Mouse (Mus musculus) stomach, embryonic 15.5 days (tissue): Measurements from ENCODE around the gene Bdnf. TPM values are rescaled to one million over a fixed set of nuclear protein-coding genes. Genes with fewer than 3 reads are reported as not detected.
A peak's percentile ranks its signal among the peaks of the same experiment; 100 is the strongest.

Experiments
- ATAC-seq: fragments of 200-750 bp; cut with Nextera tagmentation; 2 replicates; pipeline ENCODE4 v1.8.0; 2017; ENCODE audit warnings: low read depth, moderate number of reproducible peaks, moderate TSS enrichment; ENCODE audit not compliant: insufficient read depth, low FRiP score
- H3K27ac ChIP-seq: fragments of 300-500 bp; sonication (generic); 2 replicates; pipeline ENCODE4 v1.5.1; 2015; ENCODE audit warnings: mild to moderate bottlenecking, inconsistent platforms
- H3K27me3 ChIP-seq: fragments of 300-500 bp; sonication (generic); replicated peaks from 2 replicates; pipeline ENCODE4 v1.6.1; 2015; ENCODE audit warnings: inconsistent platforms
- H3K36me3 ChIP-seq: fragments of 300-500 bp; sonication (generic); 2 replicates; pipeline ENCODE4 v1.6.1; 2015; ENCODE audit warnings: inconsistent platforms
- H3K4me1 ChIP-seq: fragments of 300-500 bp; sonication (generic); 2 replicates; pipeline ENCODE4 v1.6.1; 2015; ENCODE audit warnings: inconsistent platforms
- H3K4me2 ChIP-seq: fragments of 300-500 bp; sonication (generic); 2 replicates; pipeline ENCODE4 v1.6.1; 2015; ENCODE audit warnings: mild to moderate bottlenecking, inconsistent platforms
- H3K4me3 ChIP-seq: fragments of 300-500 bp; sonication (generic); replicated peaks from 2 replicates; pipeline ENCODE4 v1.5.1; 2015; ENCODE audit warnings: inconsistent platforms
- H3K9ac ChIP-seq: fragments of 300-500 bp; sonication (generic); 2 replicates; pipeline ENCODE4 v1.6.1; 2015; ENCODE audit warnings: inconsistent platforms
- H3K9me3 ChIP-seq: fragments of 300-500 bp; sonication (generic); 2 replicates; pipeline ENCODE4 v1.6.1; 2016; ENCODE audit warnings: inconsistent platforms
- WGBS: fragments of 180-500 bp; shearing (Covaris S2); methylation state at CpG from one replicate; pipeline ENCODE4 v1.1.7; 2015; 5-methylcytosine and 5-hydroxymethylcytosine counted together
- polyA plus RNA-seq: library from polyadenylated mRNA; unstranded; fragments of >200 nt; fragmentation: Nextera tagmentation; extraction: Ambion mirVana; gene quantifications from 2 replicates; pipeline ENCODE4 v1.2.1, GENCODE M21; 2015

Gene Bdnf
- polyA plus RNA-seq = 2.3 and 2.4 TPM in 2 replicates

DNA sequence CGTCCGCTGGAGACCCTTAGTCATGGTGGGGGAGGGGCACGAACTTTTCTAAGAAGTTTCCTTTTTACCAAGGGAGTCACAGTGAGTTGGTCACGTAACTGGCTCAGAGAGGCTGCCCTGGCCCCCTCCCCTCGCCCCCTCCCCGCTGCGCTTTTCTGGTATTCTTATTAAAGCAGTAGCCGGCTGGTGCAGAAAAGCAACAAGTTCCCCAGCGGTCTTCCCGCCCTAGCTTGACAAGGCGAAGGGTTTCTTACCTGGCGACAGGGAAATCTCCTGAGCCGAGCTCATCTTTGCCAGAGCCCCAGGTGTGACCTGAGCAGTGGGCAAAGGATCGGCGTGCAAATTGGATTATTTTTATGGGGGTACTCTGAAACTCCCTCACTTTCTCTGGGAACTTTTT lies at the start of gene Bdnf:
Gene Bdnf, plus strand, starts transcription at position 169 of the 400 bp plus-strand sequence.
- H3K9me3 ChIP-seq = no peaks in the 10 kb centered on the region
- H3K27ac ChIP-seq = no peak within 1 kb of the TSS
- H3K4me2 ChIP-seq = peak within 1 kb of the TSS; percentile 48
- H3K9ac ChIP-seq = no peak within 1 kb of the TSS
- H3K4me3 ChIP-seq = peak within 1 kb of the TSS; percentile 26
- no peaks in the 10 kb centered on the region for H3K36me3 ChIP-seq
- peaks cover 53% of the 10 kb centered on the region for H3K27me3 ChIP-seq
- ATAC-seq = no peak
- peaks cover 27% of the 10 kb centered on the region for H3K4me1 ChIP-seq
- WGBS = 1% methylated on average over 15 of the region's 15 CpGs

DNA sequence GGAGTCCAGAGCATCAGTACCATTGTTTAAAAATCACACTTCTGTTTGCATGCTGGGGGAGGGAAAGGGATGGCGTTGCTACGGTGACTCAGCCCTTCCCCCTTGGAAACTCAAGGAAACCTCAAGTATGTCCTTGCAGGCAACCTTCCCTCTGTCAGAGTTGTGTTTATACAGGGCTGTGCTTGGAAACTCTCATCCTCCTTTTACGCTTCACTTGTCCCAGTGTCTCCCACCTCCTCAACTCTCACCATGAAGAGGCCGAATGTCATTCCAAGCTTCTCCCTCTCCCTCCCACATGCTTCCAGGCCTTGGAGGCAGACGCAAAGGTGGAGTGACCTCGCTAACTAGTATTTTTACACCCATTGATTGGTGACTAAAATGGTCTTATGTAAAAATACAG lies 47.6 kb upstream of the Bdnf start:
- ATAC-seq = no peak
- no peaks in the 10 kb centered on the region for H3K9me3 ChIP-seq
- no peak overlapping the region for H3K4me2 ChIP-seq
- H3K27me3 ChIP-seq = no peaks in the 10 kb centered on the region
- no peak overlapping the region for H3K4me3 ChIP-seq
- WGBS = 50% methylated on average over 6 of the region's 6 CpGs
- no peaks in the 10 kb centered on the region for H3K4me1 ChIP-seq
- H3K36me3 ChIP-seq = no peaks in the 10 kb centered on the region
- no peak overlapping the region for H3K9ac ChIP-seq
- no peak overlapping the region for H3K27ac ChIP-seq

DNA sequence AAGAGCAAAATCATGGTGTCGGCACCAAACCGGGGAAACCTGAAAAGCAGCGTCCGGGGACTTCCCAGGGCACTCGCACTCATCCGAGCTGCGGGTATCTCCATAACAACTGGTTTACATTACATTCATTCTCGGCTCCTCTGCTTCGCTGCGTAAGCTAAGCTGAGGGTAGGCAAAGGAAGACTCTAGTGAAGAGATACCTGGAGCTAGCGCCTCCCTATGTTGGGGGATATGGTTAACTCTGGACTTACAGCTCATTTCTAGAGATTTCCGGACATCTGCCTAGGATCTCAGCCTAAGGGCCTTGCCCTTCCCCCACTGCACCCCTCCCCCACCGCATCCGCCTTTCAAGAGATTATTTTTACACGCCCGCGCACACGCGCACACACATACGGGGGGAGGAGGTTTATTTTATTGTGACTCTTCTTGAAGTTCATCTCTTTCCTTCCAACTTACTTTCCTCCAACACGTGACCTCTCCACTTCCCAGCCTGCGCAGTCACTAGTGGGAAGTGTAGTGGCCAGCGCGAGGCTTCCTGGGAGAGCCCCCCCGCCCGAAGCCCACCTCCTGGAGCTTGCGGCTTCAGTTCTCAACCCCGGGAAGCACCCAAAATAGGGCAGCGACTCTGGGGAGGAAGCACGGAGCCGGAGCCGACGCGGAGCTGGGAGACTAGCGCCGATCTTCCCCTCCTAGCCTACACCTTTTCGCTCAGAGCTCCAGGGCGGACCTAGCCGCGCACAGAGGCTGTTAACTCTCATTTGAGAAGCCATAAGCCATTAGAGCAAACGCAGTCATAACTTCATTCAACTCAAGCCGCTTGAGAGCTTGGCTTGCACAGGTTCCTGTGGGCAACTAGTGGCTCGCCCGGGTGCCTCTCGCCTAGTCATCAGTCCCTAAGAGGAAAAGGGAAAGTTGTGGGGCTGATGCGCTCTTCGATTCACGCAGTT lies 718 bp upstream of the Bdnf start:
- Histone ChIP-seq H3K4me3 (peak overlapping the region; percentile 26), H3K36me3 (no peaks in the 10 kb centered on the region), H3K4me2 (peak overlapping the region; percentile 48), H3K9ac (no peak overlapping the region), H3K9me3 (no peaks in the 10 kb centered on the region), H3K27me3 (peaks cover 53% of the 10 kb centered on the region), H3K27ac (no peak overlapping the region), H3K4me1 (peaks cover 27% of the 10 kb centered on the region)
- under 1% methylated on average over 48 of the region's 48 CpGs for WGBS
- no peak for ATAC-seq

DNA sequence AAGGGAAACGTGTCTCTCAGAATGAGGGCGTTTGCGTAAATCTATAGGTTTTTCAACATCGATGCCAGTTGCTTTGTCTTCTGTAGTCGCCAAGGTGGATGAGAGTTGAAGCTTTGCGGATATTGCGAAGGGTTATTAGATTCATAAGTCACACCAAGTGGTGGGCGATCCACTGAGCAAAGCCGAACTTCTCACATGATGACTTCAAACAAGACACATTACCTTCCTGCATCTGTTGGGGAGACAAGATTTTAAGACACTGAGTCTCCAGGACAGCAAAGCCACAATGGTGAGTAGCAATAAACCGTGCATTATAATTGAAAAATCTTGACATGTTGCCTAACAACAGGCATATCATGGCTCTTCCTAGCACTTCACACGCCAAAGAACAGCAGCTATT lies 551 bp downstream of the Bdnf start:
- peaks cover 27% of the 10 kb centered on the region for H3K4me1 ChIP-seq
- no peak overlapping the region for H3K4me3 ChIP-seq
- H3K9ac ChIP-seq = no peak overlapping the region
- H3K27ac ChIP-seq = no peak overlapping the region
- H3K9me3 ChIP-seq = no peaks in the 10 kb centered on the region
- WGBS = 9% methylated on average over 11 of the region's 11 CpGs
- H3K36me3 ChIP-seq = no peaks in the 10 kb centered on the region
- ATAC-seq = no peak
- H3K27me3 ChIP-seq = peaks cover 53% of the 10 kb centered on the region
- H3K4me2 ChIP-seq = no peak overlapping the region

DNA sequence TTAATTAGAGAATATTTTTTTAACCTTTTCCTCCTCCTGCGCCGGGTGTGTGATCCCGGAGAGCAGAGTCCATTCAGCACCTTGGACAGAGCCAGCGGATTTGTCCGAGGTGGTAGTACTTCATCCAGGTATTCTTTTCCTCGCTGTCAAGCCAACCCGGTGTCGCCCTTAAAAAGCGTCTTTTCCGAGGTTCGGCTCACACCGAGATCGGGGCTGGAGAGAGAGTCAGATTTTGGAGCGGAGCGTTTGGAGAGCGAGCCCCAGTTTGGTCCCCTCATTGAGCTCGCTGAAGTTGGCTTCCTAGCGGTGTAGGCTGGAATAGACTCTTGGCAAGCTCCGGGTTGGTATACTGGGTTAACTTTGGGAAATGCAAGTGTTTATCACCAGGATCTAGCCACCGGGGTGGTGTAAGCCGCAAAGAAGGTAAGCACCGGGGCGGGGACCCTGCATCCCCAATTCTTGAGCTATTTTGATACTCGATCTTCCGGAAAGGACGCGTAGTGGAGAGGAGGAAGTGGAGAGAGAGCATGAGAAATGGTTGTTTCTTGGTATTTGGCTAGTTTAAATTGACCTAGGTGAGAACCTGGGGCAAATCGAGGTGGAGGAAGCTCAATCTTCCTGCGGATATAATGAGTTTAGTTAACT lies 1.6 kb downstream of the Bdnf start:
- Histone ChIP-seq H3K36me3 (no peaks in the 10 kb centered on the region), H3K4me2 (peak overlapping the region; percentile 47), H3K9ac (no peak overlapping the region), H3K27me3 (peaks cover 53% of the 10 kb centered on the region), H3K4me1 (peaks cover 27% of the 10 kb centered on the region), H3K27ac (no peak overlapping the region), H3K4me3 (peak overlapping the region; percentile 14; the same call in 1 of the 2 replicates), H3K9me3 (no peaks in the 10 kb centered on the region)
- ATAC-seq = no peak
- 2% methylated on average over 29 of the region's 29 CpGs for WGBS

DNA sequence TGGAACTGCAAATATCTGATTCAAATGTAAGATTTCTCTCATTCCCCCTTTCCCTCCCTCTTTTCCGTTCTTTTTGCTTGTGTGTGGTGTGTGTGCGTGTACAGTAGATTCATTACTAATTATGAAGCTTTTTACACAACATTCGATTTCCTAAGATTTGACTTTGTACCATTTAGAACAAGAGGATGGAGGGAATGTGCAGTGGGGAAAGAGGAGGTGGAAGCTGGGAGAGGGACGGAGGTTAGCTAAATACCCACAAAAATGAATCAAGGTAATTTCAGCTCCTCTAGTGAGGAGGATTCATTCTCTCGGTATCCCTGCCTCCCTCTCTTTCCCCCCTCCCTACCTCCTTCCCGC lies 2.1 kb downstream of the Bdnf start:
- Histone ChIP-seq H3K36me3 (no peaks in the 10 kb centered on the region), H3K4me3 (no peak overlapping the region), H3K27me3 (peaks cover 53% of the 10 kb centered on the region), H3K9me3 (no peaks in the 10 kb centered on the region), H3K27ac (no peak overlapping the region), H3K4me2 (no peak overlapping the region; the same call in 1 of the 2 replicates), H3K9ac (no peak overlapping the region), H3K4me1 (peaks cover 27% of the 10 kb centered on the region)
- 5% methylated on average over 6 of the region's 6 CpGs for WGBS
- no peak for ATAC-seq

DNA sequence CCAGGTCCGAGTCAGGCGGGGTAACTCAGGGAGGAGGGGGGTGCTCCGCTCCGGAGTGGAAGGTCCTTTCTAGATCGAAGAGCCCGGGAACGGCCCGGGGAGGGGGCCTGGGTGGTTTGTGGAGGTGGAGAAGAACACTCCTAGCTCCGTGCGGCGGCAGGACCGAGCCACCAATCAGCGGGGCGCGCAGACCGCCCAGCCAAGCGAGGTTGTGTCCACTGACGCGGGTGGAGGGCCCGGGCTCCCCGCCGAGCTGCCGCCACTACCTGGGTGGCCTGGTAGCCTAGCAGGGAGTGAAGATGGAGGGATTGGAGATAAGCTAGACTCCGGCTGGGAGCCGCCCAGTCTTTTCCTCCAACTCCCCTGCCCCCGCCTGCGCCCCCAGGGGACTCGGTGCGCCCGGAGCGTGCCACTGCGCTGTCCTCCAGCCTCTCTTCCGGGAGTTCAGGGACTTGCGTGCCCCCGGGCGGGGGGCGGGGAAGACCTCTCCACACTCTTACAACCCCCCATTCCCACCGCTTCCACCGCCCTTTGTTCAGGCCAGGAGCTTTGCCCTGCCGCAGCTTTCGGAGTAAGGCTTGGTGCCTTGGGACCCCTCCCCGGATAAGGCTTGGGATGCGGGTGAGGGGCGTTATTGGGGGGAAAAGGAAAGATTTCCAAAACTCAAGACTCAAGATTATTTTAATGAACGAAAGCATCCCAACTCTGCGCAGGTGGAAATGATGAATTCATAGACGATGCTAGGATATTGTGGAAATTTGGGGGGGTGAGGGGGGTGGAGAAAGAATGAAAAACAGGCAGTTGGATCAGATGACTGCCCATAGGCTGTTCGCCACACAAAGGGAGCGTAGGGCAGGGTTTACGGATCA lies 3.0 kb downstream of the Bdnf start:
- peaks cover 53% of the 10 kb centered on the region for H3K27me3 ChIP-seq
- no peaks in the 10 kb centered on the region for H3K36me3 ChIP-seq
- peak overlapping the region; percentile 86 for H3K4me2 ChIP-seq
- peaks cover 27% of the 10 kb centered on the region for H3K4me1 ChIP-seq
- no peak overlapping the region for H3K27ac ChIP-seq
- H3K9me3 ChIP-seq = no peaks in the 10 kb centered on the region
- WGBS = under 1% methylated on average over 50 of the region's 50 CpGs
- peak; percentile 16; the same call in 1 of the 2 replicates for ATAC-seq
- H3K4me3 ChIP-seq = peak overlapping the region; percentile 42
- H3K9ac ChIP-seq = no peak overlapping the region

DNA sequence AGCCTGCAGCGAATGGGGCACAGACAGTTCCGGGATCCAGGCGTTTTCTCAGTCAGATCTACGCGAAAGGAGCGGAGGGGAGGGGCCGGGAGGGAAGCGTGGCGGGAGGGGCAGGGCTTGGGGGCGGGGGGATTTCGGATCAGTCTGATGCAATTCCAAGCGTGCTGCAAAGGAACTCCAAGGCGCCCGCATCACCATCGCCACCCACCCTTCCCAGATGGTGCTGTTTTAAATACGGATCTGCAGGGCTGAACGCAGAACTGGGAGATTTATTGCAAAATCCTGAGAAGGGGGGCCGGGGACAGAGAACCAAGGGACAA lies 3.5 kb downstream of the Bdnf start:
- no peaks in the 10 kb centered on the region for H3K36me3 ChIP-seq
- peak overlapping the region; percentile 86 for H3K4me2 ChIP-seq
- H3K9ac ChIP-seq = no peak overlapping the region
- no peaks in the 10 kb centered on the region for H3K9me3 ChIP-seq
- peak; percentile 70; the same call in 1 of the 2 replicates for ATAC-seq
- WGBS = 0% methylated on average over 18 of the region's 18 CpGs
- H3K27ac ChIP-seq = no peak overlapping the region
- H3K4me1 ChIP-seq = peaks cover 27% of the 10 kb centered on the region
- H3K4me3 ChIP-seq = peak overlapping the region; percentile 42
- peaks cover 47% of the 10 kb centered on the region for H3K27me3 ChIP-seq

DNA sequence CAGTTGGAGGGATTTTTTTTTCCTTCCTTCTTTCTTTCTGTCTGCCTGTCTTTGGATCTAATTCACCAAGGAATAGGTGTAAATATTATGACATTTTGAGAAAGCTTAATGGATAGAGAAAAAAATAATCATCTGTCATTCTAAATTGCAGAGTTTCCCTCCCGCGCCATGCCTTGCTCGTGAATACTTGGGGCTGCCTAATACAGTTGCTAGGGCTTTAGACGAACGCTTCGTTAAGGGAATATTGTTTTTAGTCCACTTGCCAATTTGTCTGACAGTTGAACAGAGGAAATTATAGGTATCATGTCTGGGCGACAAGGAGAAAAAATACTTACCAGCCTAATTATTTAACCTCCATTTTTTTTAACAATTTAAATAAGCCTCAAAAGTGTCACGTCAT lies 4.0 kb downstream of the Bdnf start:
- H3K27me3 ChIP-seq = peaks cover 43% of the 10 kb centered on the region
- peaks cover 24% of the 10 kb centered on the region for H3K4me1 ChIP-seq
- H3K9me3 ChIP-seq = no peaks in the 10 kb centered on the region
- H3K4me3 ChIP-seq = peak overlapping the region; percentile 42
- H3K4me2 ChIP-seq = peak overlapping the region; percentile 86
- WGBS = 7% methylated on average over 8 of the region's 8 CpGs
- no peaks in the 10 kb centered on the region for H3K36me3 ChIP-seq
- H3K27ac ChIP-seq = no peak overlapping the region
- no peak overlapping the region for H3K9ac ChIP-seq
- ATAC-seq = no peak

DNA sequence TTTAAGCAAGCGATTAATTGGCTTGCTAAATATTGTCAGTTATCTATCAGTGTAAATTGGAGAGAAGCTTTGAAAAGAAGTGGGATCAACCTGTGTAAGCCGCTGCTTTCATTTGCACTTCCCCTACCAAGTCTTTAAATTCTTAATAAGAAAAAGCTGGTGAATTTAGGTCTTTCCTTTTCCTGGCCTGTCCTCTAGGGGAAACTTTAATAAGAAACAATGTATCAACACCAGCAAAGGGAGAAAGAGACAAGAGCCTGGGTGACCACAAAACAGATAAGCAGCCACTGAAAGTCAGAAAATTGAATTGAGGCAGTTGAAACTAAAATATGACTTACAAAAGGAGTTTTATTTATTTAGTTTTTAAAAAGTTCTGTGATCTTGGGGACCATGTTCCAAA lies 4.9 kb downstream of the Bdnf start:
- Histone ChIP-seq H3K36me3 (no peaks in the 10 kb centered on the region), H3K4me1 (peaks cover 15% of the 10 kb centered on the region), H3K27me3 (peaks cover 34% of the 10 kb centered on the region), H3K9me3 (no peaks in the 10 kb centered on the region), H3K27ac (no peak overlapping the region), H3K4me2 (no peak overlapping the region), H3K4me3 (no peak overlapping the region), H3K9ac (no peak overlapping the region)
- no peak for ATAC-seq
- WGBS = 70% methylated on average over 2 of the region's 2 CpGs

DNA sequence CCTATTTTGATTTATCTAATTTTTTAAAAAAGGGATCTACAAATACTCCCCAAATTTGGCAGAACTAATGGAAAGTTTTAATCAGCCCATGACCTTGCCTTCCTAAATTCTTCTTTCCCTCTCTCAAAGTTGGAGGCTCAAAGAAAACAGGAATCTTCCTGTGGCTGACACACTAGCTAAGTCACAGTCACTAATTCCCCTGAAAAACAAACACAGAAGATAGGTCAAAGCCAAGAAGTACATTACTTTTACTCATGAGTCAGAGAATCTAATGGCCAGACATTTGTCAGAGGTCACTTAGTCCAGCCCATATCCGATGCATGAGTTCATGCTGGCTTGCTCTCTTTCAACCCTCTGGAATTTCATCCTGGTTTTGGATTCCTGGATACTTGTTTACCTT lies 6.6 kb downstream of the Bdnf start:
- Histone ChIP-seq H3K36me3 (no peaks in the 10 kb centered on the region), H3K27ac (no peak overlapping the region), H3K4me3 (no peak overlapping the region), H3K9ac (no peak overlapping the region), H3K27me3 (peaks cover 18% of the 10 kb centered on the region), H3K4me2 (no peak overlapping the region), H3K4me1 (peaks cover 11% of the 10 kb centered on the region), H3K9me3 (no peaks in the 10 kb centered on the region)
- 63% methylated on average over 1 of the region's 1 CpGs for WGBS
- no peak for ATAC-seq
